Mouse (Mus musculus) cerebellum, postnatal 25 days (tissue): ENCODE results near the gene Patl2.
A peak's percentile ranks its signal among the peaks of the same experiment; 100 is the strongest.

Experiments
- DNase-seq, 2 experiments: peaks; one replicate each; pipeline ENCODE4 v3.0.0; 2021; ENCODE audit warnings: mixed read lengths in 2 of 2

The Patl2 gene

DNA sequence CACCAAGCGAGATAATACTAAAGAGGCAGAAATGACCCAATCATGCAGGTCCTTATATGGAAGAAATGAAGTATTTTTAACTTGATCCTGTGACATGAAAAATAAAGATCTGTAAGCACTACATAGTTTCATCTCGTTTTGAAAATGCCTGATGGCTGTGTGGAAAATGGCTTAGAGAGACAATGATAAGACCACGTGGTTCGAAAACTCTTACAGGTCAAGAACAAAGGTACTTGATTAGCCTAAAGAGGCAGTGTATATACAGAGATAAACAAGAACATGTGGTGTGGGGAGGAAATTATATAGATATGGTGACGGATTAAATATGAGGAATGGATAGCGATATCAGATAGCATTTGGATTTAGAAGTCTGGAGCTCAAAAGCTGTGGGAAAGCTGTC lies 14.7 kb downstream of the Patl2 start:
- no peak for DNase-seq

DNA sequence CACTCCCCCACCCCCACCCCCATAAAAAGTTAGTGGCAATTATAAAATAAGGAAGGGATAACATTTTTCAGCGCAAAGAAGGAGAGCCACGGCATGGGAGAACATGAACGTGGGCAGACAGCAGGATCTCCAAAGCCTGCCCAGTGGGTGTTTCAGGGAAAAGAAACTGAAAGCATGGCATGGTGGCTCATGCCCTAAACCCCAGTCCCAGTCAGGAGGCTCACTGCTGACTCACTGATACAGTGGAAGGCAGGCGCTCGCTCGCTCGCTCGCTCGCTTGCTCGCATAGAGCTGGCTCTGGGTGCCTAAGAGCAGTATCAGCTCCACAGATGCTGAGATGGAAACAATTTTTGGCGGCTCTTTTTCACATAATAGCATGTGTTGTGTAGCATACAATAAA lies 21.7 kb downstream of the Patl2 start:
- DNase-seq = no peak

DNA sequence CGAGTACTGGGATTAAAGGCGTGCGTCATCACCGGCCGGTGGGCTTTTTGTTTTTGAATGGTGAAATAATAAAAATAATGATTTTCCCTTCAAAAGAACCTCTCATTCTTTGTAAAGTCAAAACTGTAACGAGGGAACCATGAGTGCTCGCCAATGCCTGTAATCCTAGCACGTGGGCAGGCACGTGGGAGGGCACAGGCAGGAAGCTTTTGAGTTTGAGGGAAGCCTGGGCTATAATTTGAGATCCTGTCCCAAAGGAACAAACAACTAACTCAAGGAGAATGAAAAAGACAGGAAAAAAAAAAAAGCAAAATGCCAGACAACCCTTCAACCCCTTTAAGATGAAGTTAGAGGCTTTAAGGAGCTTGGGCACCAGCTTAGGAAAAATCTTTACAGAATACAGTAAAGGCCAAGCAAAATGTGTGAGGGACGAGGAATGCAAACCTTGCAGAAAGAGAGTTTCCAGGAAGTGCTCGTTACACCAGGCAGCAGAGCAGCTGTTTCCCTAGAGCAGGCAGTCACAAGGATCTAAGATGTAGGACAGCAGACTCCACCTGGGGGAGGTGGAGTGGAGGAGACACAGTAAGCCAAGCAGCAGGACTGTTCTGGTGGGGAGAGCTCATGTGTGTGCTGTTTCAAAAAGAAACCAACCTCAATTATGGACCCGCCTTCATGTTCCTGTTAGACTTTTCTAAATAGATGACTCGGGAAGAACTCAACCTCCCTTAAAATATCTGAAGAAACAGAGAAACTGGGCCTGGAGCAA lies 22.4 kb downstream of the Patl2 start:
- DNase-seq = no peak

DNA sequence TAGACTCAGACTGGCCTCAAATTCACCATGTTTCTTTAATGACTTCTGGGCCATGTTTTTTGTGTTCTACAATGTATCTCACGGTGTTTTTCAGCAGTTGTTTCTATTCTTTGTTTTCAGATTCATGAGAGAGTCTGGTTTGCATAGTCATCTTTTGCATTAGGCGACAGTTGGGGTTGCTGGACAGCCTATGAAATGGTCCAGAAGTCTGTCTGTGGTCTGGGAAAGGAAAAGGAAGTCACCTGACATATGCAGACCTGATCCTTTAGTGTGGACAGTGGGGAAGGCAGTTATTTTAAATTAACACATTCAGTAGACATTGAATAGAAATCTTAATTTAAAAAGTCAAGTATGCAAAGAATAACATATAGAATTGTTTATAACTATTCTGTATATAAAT lies 23.5 kb downstream of the Patl2 start:
- no peak for DNase-seq

DNA sequence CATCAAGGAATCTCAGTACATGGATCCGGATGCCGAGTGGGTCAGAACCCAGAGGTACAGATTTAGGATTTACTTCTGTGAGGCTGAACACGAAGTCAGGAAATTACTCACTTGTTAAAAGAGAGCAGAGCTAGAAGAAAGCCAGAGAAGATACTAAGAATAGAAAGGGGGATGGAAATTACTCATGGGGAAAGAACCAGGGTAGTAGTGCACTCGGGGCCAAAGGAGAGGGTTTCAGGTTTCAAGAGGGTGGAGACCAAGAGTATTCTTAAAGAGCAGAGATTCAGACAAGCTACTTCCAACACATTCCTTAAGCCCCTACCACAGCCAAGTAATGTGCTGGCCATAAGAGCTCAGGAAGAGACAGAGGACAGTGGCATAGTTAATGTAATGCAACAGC lies 24.4 kb downstream of the Patl2 start:
- DNase-seq = no peak

DNA sequence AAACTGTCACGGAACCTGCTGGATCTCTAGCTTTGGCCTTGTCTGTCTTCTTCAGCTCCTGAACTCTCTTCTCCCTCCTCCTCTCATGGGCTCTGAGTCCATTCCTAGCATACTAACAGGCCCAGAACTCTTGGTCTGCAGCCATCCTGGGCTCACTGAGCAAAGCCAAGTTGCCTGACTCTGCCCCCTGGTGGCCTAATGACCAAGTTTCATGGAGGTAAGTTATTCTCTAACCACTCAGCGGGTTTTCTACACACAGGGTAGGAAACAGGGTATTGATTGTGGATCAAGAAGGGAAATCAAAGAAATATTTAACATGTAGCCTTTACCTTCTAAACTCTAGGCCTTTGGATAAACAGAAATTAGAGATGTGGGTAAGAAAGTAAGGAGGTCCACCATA lies 25.3 kb downstream of the Patl2 start, which contains the start of gene Trim69:
Gene Trim69, plus strand, starts transcription at position 21 of the 400 bp plus-strand sequence.
- peak; percentile 77 to 89 for DNase-seq

DNA sequence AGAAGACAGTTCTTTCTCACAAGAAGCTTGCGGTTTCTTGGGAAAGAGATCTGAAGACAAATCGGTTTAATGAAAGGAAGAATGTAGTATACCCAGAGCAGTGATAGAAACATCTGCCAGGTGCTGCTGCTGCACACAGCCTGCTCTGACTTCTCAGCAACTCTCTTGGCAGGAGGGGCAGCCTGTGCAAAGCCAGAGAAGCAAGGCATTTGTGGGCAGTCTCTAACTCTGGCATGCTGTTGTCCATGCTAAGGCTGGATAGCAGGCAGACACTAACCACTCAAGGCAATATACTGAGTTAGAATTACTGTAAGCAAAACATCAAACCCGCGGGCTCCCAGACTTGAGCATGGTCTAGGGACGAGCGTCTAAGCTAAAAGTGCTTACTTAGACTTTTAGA lies 26.3 kb downstream of the Patl2 start:
- no peak for DNase-seq

DNA sequence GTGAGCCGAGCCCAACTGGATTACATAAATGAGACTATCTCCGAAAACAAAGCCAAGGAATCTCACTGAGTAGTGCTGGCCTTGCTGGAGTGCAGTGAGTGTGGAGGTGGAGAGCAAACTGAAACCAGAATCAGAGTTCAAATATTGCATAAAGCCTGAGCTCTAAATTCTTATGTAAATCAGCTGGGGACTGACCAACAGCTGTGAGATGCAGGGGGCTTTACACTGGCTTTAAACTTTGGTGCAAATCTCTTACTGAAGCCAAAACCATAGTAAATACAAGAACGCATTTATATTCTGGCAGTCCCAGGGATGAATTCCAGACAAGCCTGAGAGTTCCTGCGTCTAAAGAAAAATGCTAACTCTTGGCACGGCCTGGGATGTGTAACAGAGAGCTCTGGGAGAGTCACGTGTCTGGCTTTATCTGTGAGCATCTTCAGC lies 27.6 kb downstream of the Patl2 start:
- no peak for DNase-seq

DNA sequence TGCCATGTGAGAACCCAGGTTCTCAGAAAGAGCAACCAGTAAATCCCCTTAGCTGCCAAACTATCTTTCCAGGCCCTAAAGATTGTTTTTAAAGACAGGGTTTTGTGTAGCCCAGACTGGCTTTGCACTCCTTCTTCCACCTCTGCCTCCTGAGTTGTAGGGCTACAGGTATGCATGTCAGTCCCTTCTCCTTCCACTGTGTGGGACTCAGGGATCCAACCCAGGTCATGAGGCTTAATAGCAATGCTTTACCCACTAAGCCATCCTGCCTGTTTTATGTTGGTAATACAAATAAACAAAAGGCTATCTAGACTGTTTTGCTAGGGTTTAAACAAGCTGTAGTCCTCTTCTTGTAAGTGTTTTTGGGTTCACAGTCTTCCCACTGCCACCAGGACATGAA lies 28.4 kb downstream of the Patl2 start:
- no peak for DNase-seq

DNA sequence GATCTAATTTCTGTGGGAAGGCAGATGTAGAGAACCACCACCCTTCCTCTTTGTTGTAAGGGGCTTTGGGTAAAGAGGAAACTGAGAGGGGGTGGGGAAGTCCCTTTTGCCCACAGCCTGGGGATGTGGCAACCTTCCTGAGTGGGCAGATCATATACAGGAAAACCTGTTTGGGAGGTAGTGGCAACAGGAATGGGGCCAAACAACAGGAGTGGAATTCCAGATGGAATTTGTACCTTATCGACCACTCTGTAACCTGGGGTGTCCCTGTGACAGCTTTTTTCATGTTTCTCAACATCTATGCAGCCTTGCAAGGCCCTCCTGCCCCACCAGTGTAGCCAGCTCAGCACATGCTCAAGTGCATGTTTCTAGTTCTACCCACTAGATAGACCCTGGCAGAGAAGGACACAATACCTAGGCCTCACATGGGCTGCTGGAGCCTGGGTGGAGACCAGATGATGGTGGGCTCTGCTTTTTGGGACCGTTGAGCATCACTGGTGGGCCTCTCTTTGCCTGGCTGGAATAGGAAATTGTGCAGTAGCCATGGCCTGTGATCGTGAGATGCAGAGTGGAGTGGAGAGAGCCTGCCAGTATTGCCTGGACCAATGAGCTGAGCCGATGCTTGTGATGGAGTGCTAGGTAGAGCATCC lies 29.8 kb downstream of the Patl2 start:
- no peak for DNase-seq

DNA sequence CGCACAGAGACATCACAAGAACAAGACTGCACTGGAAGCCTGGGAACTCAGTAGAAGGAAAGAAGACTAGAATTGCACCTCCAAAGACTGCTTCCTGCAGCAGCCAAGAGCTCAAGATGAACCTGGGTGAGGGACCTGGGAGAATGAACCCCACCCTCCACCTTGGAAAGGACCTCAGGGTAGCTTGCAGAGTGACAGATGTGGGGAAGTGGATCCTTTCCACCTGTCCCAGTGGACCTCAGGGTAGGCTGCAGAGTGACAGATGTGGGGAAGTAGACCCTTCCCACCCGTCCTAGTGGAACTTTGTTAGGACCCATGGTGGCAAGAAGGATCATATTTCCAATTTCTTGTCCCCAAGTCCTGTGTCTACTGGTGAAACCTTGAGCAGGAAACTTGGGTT lies 30.7 kb downstream of the Patl2 start:
- DNase-seq = no peak

DNA sequence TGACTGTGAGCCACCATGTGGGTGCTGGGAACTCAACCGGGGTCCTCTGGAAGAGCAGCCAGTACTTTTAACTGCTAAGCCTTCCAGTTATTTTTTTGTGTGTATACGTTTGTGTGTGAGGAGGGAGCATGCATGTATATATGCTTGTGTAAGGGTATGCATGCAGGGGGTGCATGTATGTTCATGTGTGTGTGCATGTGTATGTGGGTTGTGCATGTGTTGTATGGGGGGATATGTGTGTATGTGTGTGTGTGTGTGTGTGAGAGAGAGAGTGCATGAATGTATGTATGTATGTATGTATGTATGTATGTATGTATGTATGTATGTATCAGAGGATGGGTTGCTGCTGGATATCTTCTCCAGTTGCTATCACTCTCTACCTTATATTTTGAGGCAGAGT lies 31.5 kb downstream of the Patl2 start:
- no peak for DNase-seq

DNA sequence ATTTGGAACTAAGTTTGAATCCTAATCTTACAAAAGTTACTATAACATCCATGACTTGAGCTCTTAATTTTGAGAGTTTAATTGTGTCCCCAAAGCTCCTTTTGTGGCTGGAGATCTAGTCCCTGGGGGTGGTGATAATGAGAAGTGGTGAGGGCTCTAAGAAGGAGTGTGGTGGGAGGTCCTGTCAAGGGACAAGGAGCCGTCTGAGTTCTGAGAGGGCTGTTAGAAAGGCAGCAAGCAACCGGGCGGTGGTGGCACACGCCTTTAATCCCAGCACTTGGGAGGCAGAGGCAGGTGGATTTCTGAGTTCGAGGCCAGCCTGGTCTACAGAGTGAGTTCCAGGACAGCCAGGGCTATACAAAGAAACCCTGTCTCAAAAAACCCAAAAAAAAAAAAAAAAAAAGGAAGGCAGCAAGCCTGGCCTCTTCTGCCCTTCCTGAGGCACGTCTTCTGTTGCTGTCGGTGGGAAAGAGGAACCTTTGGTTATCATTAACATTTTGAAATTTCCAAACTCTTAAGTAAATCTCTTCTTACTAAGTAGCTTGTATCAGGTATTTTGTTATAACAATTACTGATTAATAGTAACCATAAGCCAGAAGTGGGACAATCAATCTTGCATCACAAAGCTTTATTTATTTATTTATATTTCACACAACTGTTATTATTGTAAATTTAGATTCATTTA lies 32.2 kb downstream of the Patl2 start:
- no peak for DNase-seq

DNA sequence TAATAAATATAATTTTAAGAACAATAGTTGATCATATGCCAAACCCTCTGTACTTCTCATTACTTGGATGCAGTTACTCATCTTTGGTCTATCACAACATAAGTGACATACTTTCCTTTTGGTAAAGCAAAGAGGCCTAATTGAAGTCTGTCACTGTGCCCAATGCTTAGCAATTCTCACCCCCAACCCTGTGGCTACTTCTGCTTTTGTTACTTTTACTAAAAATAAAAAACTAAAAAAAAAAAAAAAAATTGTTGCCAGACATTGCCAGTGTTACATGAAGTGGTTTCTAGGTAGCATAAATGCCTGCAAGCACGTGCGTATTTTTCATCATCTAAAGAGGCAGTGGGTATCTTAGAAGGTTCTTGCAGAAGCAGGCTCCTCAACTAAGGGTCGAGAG lies 33.1 kb downstream of the Patl2 start:
- no peak for DNase-seq

DNA sequence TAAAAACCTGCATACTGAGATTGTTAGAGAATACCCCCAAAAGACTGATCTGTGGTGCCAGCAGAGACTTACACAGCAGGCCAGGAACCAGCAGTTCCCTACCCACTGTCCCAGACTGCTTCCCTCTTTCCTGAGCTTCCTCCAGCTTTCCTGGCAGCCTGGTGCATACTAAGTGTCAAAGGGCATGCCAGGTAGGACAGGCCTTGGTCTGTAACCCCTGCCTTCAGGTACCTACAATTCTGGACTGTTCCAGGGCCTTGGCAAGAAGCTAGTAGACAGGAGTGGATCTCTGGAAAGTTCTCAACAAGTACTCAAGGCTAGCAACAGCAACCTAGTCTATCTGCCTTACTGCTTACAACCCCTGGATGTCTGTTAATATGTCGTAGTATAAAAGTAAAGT lies 34.8 kb downstream of the Patl2 start:
- DNase-seq = no peak

DNA sequence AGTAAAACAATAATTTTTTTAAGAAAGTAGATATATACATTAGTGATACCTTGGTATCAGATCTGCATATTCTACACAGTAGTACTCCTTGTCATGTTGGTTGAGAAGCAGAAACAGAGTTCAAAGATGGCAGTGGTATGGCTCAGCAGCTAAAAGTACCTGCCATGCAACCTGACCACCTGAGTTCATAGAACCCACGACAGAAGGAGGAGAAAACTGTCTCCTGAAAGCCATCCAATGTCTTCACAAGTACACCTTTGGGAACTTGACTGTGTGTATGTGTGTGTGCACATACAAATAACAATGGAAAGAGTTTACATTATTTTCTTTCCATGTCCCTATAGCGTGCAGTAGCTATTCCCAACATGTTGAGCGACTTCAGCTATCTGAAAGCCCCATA lies 36.3 kb downstream of the Patl2 start:
- DNase-seq = no peak

DNA sequence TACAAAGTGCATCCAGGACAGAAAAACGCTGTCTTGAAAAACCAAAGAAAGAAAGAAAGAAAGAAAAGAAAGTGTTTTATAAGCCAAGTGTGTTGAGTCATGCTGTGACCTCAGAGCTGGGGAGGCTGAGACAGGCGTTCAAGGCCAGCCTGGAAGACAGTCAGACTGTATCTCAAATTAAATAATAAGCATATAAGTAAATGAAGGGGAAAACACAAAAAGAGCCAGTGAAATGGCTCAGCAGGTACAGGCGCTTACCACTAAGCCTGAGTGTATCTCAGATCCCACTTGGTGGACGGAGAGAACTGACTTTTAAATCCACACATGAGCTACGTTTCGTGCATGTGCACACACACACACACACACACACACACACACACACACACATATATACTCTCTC lies 36.7 kb downstream of the Patl2 start:
- no peak for DNase-seq

DNA sequence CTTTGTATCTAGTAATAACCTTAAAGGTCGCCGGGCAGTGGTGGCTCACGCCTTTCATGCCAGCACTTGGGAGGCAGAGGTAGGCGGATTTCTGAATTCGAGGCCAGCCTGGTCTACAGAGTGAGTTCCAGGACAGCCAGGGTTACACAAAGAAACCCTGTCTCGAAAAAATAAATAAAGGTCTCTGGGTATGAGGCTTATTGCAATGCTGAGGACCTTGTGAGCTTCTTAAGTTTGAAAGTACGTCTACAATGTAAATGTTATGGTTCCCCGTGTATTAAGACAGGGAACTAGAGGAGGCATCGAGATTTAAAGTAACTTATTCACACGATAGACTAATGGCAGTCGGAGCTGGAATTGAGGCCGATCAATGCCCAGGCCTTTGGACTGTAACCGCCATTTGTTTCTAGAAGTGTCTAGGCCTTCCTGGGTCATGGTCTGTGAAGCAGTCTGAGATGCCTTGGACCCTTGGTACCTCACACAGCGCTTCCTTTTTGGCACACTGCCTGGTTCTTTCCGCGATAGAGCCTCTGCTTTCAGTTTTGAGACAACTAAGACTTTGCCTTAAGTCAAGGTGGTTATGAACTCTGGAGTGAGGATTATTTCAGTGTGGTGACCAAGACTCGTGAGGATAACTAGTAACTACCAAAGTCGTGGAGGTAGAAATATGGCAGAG lies 37.6 kb downstream of the Patl2 start:
- DNase-seq = peak in 1 of 2 experiments; percentile 22

DNA sequence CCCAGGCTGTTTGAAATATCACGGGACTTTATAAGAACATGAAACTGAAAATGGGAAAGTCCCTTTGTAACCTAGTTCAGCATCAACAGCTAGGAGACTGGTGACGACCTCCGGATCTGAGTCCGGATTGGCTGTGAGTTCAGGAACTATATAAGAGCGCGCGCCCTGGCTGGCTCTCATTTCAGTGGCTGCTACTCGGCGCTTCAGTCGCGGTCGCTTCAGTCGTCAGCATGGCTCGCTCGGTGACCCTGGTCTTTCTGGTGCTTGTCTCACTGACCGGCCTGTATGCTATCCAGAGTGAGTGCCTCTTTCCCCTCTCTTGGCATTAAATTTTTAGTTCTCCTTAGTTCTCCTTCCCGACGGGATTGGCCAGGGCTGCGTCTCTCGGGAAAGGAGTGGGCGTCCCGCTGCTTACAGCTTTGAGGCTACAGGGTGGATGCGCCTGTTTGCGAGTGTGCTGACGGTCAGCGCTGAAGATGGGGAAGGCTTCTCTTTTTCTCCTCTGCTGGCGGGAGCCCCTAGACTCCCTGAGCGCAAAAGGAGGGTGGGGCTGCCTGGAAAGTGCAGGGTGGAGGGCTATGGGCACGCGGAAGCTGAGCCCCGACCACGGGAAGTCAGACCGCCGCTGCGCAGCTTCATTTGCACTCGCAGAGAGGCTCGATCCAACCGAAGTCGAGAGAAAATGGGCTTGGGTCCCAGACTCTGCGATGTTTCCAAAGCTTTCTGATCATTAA lies 38.3 kb downstream of the Patl2 start, which contains the start of gene B2m:
Gene B2m, plus strand, starts transcription at position 179 of the 734 bp plus-strand sequence.
- peak; percentile 88 to 91 for DNase-seq

DNA sequence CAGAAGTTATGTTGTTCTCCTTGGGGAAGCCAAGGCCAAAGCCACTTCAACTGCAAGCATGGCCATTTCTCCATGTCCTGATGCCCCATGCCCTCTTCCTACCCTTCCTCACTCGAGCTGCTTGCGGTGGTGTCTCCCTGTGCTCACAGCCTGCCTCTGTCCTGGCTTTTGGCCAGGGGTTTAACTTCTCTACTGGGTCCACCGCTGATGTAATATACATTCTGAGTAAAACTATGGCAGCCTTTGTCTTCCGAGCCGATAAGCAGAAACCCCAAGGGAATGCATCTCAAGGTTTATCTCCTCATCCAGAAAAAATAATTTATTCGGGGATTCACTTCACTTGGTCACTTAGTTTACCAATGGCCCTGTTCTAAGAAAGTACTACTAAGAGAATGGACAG lies 39.3 kb downstream of the Patl2 start:
- DNase-seq = peak in 1 of 2 experiments; percentile 9

DNA sequence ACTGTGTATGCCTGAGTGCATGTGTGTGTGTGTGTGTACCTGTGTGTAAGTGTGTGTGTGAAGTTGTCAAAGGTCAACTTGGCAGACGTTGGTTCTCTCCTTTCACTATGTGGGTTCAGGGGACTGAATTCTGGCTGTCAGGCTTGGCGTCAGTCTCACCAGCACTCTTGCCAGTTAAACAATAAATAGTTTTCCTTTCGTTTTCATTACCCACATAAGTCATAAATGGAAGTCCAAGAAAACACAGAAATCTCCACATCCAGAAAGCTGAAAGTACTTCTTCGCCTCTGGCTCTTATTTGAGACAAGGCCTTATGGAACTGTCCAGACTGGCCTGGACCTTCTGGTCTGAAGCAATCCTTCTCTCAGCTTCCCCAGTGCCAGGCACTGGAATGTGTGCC lies 40.2 kb downstream of the Patl2 start:
- no peak for DNase-seq

DNA sequence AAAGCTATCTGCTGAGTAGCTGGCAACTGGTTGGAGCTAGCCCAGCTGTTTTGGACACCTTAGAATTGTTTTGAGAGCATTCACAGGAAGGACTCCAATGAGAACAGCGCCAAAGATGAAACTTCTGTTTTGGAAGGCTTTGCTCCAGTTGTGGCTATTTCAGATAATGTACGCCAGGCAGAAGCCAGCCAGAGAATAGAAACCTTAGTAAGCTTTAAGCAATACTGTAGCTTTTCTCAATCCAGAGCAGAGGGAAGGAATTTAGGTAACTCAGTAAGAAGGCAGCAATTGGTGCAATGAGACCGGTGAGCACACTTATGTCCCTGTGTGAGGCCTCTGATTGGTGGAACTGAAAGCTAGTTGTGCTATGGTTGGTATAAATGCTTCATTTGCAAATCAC lies 42.9 kb downstream of the Patl2 start:
- DNase-seq = no peak
